Mouse (Mus musculus) layer of hippocampus, postnatal 36 days (tissue): ENCODE results near the gene Sap30bp. TPM values are rescaled to one million over a fixed set of nuclear protein-coding genes. Genes with fewer than 3 reads are reported as not detected.

Experiments
- DNase-seq, 2 experiments: peaks; one replicate each; pipeline ENCODE4 v3.0.0; 2022
- total RNA-seq, 2 experiments: library from RNA; stranded (reverse); gene quantifications; 2 replicates each; pipeline ENCODE4 v1.2.3; 2021

Gene Sap30bp
- total RNA-seq, 2 experiments from 2014 or later: 52.2 to 58.2 TPM

- DNase-seq: peak; percentile 47 to 67
These were observed 27.9 kb upstream of the Sap30bp start for GRCm38 (mm10) chr11:115904956-115905790.

- DNase-seq: no peak
These were observed 27.0 kb upstream of the Sap30bp start for GRCm38 (mm10) chr11:115906116-115906515.

GRCm38 (mm10) chr11:115906521-115906920 is 26.6 kb upstream of the Sap30bp start:
- no peak for DNase-seq

DNA sequence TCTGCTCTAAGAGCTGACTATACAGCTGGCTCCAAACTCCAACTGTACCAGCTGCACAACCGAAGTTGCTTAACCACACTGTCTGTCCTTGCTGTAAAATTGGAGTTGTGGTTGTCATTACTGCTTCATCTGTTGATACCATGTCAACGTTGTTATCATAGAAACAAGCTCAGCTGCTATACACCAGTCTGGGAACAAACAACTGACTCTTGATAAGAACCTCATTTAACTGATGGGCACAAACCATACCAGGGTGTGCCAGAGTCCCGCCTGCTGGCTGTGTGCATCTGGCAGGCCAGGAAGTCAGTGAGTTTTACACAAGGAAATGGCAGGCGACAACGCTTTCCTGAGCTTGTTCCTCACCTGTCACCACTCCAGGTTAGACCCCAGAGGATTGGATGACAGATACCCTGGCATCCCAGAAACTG is 21.9 kb upstream of the Sap30bp start:
- no peak for DNase-seq

- DNase-seq: no peak
These were observed 21.3 kb upstream of the Sap30bp start, which contains the start of gene Smim6 for GRCm38 (mm10) chr11:115911632-115912376. Gene Smim6, plus strand, starts transcription at chr11:115912017.

DNA sequence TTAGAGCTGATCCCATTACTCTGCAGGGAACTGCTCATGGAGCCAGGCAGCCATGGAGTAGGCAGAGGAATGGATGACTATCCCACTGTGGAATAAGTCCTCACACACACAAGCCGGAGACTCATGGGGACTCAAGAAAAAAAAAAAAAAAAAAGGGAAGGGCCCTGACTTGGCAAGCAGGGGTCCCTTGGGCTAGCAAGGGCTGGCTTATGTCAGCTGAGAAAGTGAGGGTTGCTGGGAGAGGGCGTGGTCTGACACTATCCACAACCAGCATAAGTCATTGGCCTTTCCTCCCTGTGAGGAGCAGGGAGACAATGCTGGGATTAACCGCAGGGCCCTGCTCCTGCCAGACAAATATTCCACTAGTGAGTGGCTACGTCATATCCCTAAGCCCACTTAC is 16.5 kb upstream of the Sap30bp start:
- no peak for DNase-seq

- DNase-seq: no peak
These were observed 14.4 kb upstream of the Sap30bp start for GRCm38 (mm10) chr11:115918637-115919036.

DNA sequence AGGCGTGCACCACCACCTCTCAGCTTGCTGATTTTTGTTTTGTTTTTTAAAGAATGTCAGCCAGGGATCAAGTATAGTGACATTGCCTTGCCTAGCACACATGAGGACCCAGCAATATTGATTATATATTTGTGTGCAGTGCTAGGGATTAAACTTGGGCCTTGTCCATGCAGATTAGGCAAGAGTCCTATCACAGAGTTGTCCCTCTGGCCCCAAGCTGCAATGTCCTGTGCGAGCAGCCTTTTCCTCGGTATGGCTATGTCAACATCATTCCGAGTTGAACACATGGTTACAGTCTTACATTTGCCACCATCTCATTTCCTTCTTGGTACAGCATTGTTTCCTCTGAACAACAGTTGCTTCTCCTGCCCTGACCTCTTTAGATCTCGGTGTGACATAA is 14.0 kb upstream of the Sap30bp start:
- DNase-seq: no peak

- DNase-seq: no peak
These were observed 12.8 kb upstream of the Sap30bp start for GRCm38 (mm10) chr11:115920110-115920818.

DNA sequence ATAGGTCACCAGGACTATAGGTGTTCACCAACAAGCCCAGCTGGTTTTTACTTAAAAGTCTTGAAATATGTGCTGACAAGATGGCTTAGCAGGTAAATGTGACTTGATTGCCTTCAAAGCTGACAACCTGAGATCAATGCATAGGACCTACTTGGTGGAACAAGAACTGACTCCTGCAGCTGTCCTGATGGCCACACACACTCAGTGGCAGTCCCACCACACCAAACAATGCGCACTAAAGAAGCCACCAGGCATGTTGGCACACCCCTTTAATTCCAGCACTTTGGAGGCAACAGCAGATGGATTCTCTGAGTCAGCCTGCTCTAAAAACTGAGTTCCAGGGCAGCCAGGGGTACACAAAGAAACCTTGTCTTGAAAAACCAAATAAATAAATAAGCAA is 11.1 kb upstream of the Sap30bp start:
- DNase-seq: no peak

DNA sequence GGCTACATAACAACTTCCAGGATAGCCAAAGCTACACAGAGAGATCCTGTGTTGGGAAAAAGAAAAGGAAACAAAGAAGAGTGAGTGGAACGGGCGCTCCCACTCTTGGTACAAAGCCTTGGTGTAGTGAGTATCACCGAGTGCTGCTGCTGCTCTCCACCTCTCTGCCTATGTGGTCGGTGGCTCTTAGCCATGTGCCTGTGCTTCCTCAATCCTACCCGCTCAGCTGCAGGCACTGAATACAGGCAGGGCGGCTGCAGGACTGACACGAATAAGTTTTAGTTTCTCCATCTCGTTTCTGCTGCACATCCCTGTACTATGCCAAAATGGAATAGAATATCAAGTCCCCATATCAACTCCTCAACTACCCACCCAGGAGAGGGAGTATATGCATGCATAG is 4.1 kb upstream of the Sap30bp start:
- no peak for DNase-seq

- no peak for DNase-seq
These were observed 3.3 kb upstream of the Sap30bp start for GRCm38 (mm10) chr11:115929818-115930217.

DNA sequence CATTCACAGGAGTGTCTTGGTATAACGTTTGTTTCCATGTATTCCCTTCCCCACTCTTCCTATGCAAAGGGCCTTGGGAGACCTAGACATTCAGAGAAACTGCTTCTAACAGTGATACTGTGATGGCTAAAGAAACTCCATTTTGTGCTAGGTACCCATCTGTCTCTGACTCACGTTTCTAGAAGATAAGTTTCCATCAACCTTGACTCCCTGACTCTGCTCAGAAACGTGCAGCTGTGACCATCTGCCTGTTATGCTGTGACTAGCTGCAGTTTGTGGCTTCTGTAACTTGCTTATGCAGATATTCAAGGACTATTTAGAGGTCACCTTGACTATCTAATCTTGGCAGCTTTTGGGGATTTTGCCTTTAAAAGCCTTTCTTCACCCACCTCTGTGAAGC is 1.8 kb upstream of the Sap30bp start:
- DNase-seq: no peak

DNA sequence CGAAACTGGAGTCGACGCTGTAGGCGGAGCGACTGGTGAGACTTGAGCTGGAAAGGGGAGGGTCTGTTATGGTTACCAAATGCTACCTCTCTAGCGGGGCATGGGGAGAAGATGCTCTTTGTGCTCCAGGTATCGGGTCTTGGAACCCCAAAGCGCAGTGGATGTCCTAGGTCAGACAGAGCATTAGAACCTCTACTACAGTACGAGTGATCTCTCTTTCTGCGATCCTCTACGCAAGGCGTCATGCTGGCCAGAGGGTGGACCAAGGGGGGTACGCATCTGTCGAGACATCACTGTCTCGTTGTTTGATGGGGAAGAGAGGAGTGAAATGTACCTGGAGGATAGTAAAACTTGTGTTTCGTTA is 647 bp downstream of the Sap30bp start:
- DNase-seq: no peak

DNA sequence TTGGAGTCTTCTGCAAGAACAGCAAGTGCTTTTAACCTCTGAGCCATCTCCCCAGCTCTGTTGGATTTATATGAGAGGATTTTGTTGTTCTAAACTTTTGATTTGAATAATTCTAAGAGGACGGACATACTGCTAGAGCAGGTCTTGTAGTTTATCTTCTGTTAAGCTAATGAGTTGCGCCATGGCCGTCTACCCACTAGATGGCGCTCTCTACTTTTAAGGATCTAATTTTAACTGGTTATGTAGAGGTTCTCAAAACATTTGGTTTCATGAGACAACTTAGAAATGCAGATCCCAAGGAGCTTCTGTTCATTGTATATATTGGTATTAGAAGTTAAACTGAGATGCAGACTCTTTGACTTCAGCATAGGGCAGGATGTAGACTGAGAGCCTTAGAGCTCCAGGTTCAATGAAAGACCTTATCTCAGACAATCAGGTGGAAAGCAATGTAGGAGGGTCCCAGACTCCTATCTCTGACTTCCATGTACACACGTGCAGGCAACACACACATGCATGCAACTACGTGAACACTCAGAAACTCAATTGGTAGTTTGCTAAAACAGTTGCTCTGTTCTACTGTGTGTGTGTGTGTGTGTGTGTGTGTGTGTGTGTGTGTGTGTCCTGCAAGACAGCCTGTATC is 6.7 kb downstream of the Sap30bp start:
- peak; percentile 43 to 57 for DNase-seq

DNA sequence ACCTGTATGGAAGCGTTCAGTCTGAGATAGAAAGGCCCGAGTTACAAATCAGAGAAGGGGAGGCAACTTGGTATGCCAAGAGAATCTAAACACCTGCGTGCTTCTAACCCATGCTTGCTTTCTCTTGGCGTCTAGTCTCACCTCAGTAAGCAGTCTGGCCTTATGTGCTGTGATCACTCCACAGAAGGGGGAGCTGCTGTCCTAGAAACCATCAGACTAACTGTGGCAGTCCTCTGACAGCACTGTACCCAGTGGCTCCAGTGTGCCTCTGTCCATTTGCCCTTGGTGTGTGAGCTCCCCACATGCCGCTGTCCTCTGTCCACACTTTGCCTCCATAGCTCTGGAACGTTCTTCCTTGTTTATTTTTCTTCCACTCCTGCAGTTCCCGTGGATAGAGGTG is 8.9 kb downstream of the Sap30bp start:
- no peak for DNase-seq

- DNase-seq: no peak
These were observed 12.2 kb downstream of the Sap30bp start for GRCm38 (mm10) chr11:115945247-115945646.

DNA sequence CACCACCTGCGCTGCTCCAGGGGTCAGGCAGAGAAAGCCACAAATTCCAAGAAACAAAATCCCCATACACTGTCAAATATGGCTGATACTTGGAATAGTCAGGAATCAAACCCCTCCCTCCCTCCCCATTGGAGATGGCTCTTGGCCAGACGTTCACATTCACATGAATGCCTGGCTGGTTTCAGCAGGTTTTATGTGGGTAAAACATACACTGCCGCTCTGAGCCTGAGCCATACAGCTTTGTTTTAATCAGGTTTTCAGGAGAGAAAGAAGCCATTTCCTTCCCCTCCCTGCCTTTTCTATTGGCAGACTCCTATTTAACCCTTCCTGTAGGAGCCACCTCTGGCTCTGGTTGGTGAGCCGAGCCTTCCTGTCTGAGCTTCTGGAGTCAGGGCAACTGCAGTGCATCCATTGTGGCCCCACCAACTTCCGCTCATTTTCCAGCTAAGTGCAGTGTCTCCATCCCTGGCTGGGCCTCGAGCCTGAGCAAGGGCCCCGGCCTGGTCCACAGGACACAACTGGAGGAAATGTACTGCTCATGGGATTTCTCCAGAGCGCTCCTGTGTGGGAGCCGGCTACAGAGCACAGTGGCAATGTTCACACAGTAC is 13.2 kb downstream of the Sap30bp start:
- DNase-seq: no peak

DNA sequence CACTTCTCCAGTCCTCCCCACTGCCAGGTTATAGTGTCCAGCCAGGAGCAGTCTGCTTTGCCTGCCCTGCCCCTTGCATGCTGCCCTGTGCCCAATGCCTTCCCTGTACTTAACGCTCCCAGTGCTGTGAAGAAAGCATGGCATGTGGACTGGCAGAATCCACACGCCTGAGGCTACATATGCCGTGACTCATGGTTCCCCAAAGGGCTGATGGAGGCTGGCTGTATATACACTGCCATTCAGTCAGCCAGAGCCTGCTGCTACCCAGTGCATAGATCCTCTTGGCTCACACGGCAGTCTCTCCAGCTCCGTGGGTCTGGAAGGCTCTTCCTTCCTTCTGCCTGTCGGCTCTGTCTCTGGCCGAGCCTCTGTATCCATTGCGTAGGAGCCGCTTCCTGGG is 15.2 kb downstream of the Sap30bp start:
- DNase-seq: no peak

- DNase-seq: no peak
These were observed 17.6 kb downstream of the Sap30bp start for GRCm38 (mm10) chr11:115950719-115951118.

DNA sequence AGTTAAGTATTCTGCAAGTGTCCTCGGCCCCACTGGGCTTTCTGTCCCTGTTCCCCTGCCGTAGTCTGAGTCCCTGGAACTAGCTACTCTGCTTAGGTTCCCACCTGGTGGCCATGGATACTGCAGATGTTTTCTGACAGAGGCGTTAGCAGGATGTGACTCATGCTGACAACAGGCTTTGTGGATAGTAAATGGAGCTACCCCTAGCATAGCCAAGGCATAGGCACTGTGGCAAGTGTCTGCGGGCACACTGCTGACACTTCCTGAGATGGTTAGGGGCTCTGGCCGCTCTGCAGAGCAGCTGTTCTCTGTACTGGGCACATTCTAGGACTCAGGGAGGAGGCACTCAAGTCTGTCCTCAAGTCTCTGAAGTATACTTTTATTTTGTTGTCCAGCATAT is 21.6 kb downstream of the Sap30bp start:
- DNase-seq: no peak

DNA sequence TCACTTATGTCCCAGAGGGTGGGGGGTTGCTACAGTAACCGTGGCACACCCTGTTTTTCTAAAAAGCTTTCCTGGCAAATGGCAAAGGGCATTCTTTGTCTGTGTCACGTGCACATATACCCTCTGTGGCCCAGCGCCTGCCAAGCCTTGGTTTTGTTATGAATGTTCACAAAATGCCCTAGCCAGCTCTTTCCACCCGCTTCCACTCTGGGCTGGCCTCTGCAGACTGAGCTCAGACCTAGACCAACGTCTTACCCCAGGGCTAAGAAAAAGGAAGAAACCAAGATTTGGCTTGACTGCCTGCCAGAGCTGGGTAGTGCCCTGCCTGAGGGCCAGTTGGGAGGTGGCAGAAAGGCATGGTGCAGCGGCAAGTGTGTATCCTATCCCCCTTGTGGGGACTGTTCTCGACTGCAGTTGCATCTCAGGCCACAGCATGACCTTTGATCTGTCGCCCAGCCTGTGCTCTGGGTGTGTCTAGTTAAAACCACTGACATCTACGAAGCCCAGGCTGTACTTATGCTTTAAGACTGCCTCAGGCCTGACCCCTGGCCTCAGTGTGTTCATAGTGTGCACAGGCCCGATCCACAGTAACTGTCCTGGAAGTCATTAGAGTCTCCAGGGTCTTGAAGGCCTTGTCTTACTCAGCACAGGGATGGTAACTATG is 22.2 kb downstream of the Sap30bp start:
- no peak for DNase-seq
